Mouse (Mus musculus): ENCODE measurements at regions not wholly inside any gene's neighbourhood (a gene's known extent, or its start where the extent isn't known, plus 50 kb on each side); places are given as distances from the start of the nearest gene placed in this dataset.

- no peak for DNase-seq (ENCODE audit: extremely low spot score in 1 of 2, low spot score in 2 of 2)
- intact Hi-C loops (cut with DNase I) = no loop called here
Measured at GRCm38 (mm10) chr3:43155643-43156042, 1413.2 kb downstream of the D3Ertd751e start.

- DNase-seq (ENCODE audit: extremely low spot score in 1 of 2, low spot score in 2 of 2) = no peak
Measured at GRCm38 (mm10) chr3:43160530-43160929, 1418.1 kb downstream of the D3Ertd751e start.

GRCm38 (mm10) chr3:43182785-43183184 is 1440.4 kb downstream of the D3Ertd751e start:
- intact Hi-C loops (cut with DNase I) = no loop called here
- no peak for DNase-seq (ENCODE audit: extremely low spot score in 1 of 2, low spot score in 2 of 2)

More at GRCm38 (mm10) chr3:43160530-43160929, 1418.1 kb downstream of the D3Ertd751e start:
- intact Hi-C loops (cut with DNase I) = no loop called here

GRCm38 (mm10) chr3:43199891-43200290 is 1457.5 kb downstream of the D3Ertd751e start:
- peak in 1 of 2 experiments; percentile 9 for DNase-seq (ENCODE audit: extremely low spot score in 1 of 2, low spot score in 2 of 2)
- intact Hi-C loops (cut with DNase I) = loop anchor here (10.0 kb wide), 1 partner anchor 1715 kb away; no protein-coding TSS in a partner anchor

DNA sequence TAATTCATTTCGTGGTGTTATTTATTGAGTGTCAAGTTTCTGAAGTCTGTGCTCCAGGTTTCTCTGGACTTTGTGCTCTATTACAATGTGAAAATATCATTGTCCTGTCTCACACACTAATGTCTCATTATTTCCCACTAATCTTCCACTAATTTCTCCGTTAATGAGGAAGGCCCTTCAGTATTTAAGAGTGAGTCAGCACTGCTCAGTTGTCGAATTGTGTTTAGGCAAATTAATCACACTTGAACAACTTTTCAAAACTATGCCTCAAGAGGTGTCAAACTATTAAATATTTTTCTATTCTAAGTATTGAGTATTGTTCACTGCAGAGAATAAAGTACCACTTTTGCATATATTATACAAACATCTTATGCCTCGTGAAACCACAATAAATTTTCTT is 1467.2 kb downstream of the D3Ertd751e start:
- intact Hi-C loops (cut with DNase I) = loop anchor here (10.0 kb wide), 1 partner anchor 1705 kb away; no protein-coding TSS in a partner anchor
- no peak for DNase-seq (ENCODE audit: extremely low spot score in 1 of 2, low spot score in 2 of 2)

- DNase-seq (ENCODE audit: extremely low spot score in 1 of 2, low spot score in 2 of 2) = no peak
- intact Hi-C loops (cut with DNase I) = no loop called here
Measured at GRCm38 (mm10) chr3:43218726-43219125, 1476.3 kb downstream of the D3Ertd751e start.

DNA sequence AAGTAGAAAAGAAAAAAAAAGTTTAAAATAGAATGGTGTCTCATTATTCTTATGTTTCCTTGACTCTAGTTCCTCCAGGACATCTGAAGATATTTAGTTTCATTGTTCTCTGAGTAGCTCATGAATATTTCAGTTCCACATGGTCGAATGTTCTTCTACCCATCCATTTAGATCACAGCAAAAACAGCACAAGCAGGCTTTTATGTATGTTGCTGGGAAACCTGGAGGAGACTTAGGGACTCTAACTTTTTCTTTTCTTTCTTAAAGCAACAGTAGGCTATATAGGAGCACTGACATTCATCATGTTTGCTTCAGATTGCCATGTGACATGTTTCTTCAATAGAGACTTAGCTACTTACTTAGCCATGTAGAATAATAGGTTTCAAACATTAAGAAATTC is 1504.2 kb downstream of the D3Ertd751e start:
- no peak for DNase-seq (ENCODE audit: extremely low spot score in 1 of 2, low spot score in 2 of 2)
- intact Hi-C loops (cut with DNase I) = no loop called here
